Mouse (Mus musculus) megakaryocyte, adult 5-6 weeks (primary cell): ENCODE results near the gene Swt1. TPM values are rescaled to one million over a fixed set of nuclear protein-coding genes. Genes with fewer than 3 reads are reported as not detected.

Experiments used
- ATAC-seq: 2 replicates; pipeline ENCODE4 v1.8.0; 2016; ENCODE audit warnings: mild to moderate bottlenecking, inconsistent platforms; ENCODE audit not compliant: poor library complexity, severe bottlenecking
- total RNA-seq, 2 experiments: library from RNA; stranded (forward) in 1 of 2; stranded (reverse) in 1 of 2; fragments of 153-499, 151-499 nt in 1 of 2; fragments of 221-1000, 200-1000 nt in 1 of 2; gene quantifications; 2 replicates each; pipeline versions ENCODE4 v1.2.3 to v1.2.4; 2015 to 2017

Gene Swt1
- total RNA-seq, 2 experiments from 2014 or later, result 19.2 to 20.3 TPM

- no peak for ATAC-seq
These were observed 102.9 kb downstream of the Swt1 start for GRCm38 (mm10) chr1:151325328-151325727.

GRCm38 (mm10) chr1:151320408-151320807 is 107.8 kb downstream of the Swt1 start:
- no peak for ATAC-seq

GRCm38 (mm10) chr1:151319267-151319666 is 109.0 kb downstream of the Swt1 start:
- no peak for ATAC-seq

Other genes starting within 250 kb of the Swt1 start
- gene Gm47985, start 245.9 kb downstream of the Swt1 start, total RNA-seq (2015), result 0.22 TPM in 1 of 2 replicates, not detected in the other
- not detected in 2 replicates for gene Gm47985, start 245.9 kb downstream of the Swt1 start, total RNA-seq (2017)
- gene Gm8947, start 236.1 kb downstream of the Swt1 start, total RNA-seq (2015), result 0.85 TPM in 1 of 2 replicates, not detected in the other
- gene Gm8947, start 236.1 kb downstream of the Swt1 start, total RNA-seq (2017), result 0.18 TPM in 1 of 2 replicates, not detected in the other
- gene Gm47995, start 230.0 kb downstream of the Swt1 start, total RNA-seq (2015), result not detected in 2 replicates
- gene Gm47995, start 230.0 kb downstream of the Swt1 start, total RNA-seq (2017), result 1.1 and 1.6 TPM in 2 replicates
- gene 3110040M04Rik, start 224.3 kb downstream of the Swt1 start, total RNA-seq (2015), result not detected in 2 replicates
- gene 3110040M04Rik, start 224.3 kb downstream of the Swt1 start, total RNA-seq (2017), result 0.33 TPM in 1 of 2 replicates, not detected in the other
- not detected in 2 replicates for gene Gm47996, start 218.3 kb downstream of the Swt1 start, total RNA-seq (2015)
- gene Gm47996, start 218.3 kb downstream of the Swt1 start, total RNA-seq (2017), result not detected in 2 replicates
- gene Ivns1abp, start 84.0 kb downstream of the Swt1 start, total RNA-seq (2015), result 108 and 109 TPM in 2 replicates
- gene Ivns1abp, start 84.0 kb downstream of the Swt1 start, total RNA-seq (2017), result 133 and 136 TPM in 2 replicates
- gene Trmt1l, start 87 bp upstream of the Swt1 start, total RNA-seq (2015), result 34.7 and 40.4 TPM in 2 replicates
- 20.8 and 20.9 TPM in 2 replicates for gene Trmt1l, start 87 bp upstream of the Swt1 start, total RNA-seq (2017)
- 39.1 and 44.5 TPM in 2 replicates for gene Rnf2, start 72.5 kb upstream of the Swt1 start, total RNA-seq (2015)
- 79.0 and 93.8 TPM in 2 replicates for gene Rnf2, start 72.5 kb upstream of the Swt1 start, total RNA-seq (2017)
- gene Fam129a, start 142.7 kb upstream of the Swt1 start, total RNA-seq (2015), result 69.2 and 74.7 TPM in 2 replicates
- 147 and 157 TPM in 2 replicates for gene Fam129a, start 142.7 kb upstream of the Swt1 start, total RNA-seq (2017)